Mouse (Mus musculus): Measurements from ENCODE around the gene Zfp606.

The Zfp606 gene

GRCm38 (mm10) chr7:12478158-12479008, at the start of gene Zfp606:
Gene Zfp606, plus strand, starts transcription at chr7:12478293.
- peak; percentile 86 for DNase-seq (ENCODE audit: extremely low spot score, low spot score)

- DNase-seq (ENCODE audit: extremely low spot score, low spot score), result no peak
Observed at GRCm38 (mm10) chr7:12479009-12479346, 885 bp downstream of the Zfp606 start.

- DNase-seq (ENCODE audit: extremely low spot score, low spot score), result no peak
Observed at GRCm38 (mm10) chr7:12479525-12479924, 1.4 kb downstream of the Zfp606 start.

- DNase-seq (ENCODE audit: extremely low spot score, low spot score), result no peak
Observed at GRCm38 (mm10) chr7:12483771-12484170, 5.7 kb downstream of the Zfp606 start.

GRCm38 (mm10) chr7:12485956-12486355, 7.9 kb downstream of the Zfp606 start:
- no peak for DNase-seq (ENCODE audit: extremely low spot score, low spot score)

GRCm38 (mm10) chr7:12486691-12487090, 8.6 kb downstream of the Zfp606 start:
- DNase-seq (ENCODE audit: extremely low spot score, low spot score), result no peak

DNA sequence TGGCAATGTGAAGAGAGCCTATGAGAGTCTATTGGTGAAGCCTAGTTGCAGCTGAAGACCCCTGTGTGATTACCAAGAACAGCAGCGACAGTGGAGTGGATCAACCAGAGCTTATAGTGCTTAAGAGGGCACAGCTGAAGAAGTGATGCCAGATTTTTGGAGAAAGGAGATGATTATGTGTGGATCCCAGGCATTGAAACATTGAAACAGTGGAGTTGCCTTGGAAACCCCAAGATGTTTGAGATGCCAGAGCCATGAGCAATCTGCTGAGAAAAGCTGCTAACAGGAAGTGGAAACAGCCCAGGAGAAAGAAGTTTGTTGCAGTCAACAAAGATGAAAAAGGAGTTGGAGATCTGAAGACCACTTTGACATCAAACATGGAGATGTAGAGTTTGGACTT, 32.8 kb downstream of the Zfp606 start:
- no peak for DNase-seq (ENCODE audit: extremely low spot score, low spot score)

DNA sequence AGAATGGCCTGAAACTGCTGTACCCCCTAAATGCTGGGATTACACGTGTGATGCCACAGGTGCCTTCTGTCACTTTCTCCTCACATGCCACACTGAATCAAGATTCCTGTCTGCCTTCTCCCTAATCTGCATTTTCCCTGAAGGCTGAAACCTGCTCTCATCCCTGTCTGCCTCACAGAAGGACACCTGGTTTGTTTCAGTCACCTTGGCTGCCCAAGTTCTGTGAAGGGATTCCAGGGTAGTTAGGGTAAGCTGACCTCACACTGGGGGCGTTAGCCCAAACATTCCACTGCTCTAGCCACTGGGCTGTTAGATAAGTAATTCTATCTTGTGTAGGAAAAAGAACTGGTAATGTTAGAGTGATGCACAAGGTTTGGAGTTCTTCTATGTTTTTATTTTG, 34.1 kb downstream of the Zfp606 start, which contains the start of gene 2900092C05Rik:
Gene 2900092C05Rik (plus strand): TSS at position 301 of the 400 bp plus-strand sequence.
- no peak for DNase-seq (ENCODE audit: extremely low spot score, low spot score)

Measured in neural tube, embryonic 10.5 days (tissue).